28 mouse cellular contexts compared by ENCODE assay signal in genomic region chr2:120616279-120617163, GRCm38 (mm10).
"Had no signal": no experiment of that assay in that cellular context is flagged by ENCODE, and none has a peak within 500 bp of the region (broad histone marks: within the 10 kb centered on the region; RNA-seq: fewer than 3 reads in every experiment).

No protein-coding gene starts in this region.

- H3K4me3 ChIP-seq: heart, adult 2 months; heart, embryonic 13.5 days; heart, embryonic 15.5 days; hindbrain, embryonic 10.5 days; hindbrain, embryonic 12.5 days; kidney, embryonic 15.5 days; limb, embryonic 13.5 days; limb, embryonic 15.5 days; liver, embryonic 12.5 days had no signal

- H3K4me2 ChIP-seq: heart, embryonic 11.5 days; heart, embryonic 13.5 days; heart, embryonic 15.5 days; hindbrain, embryonic 12.5 days; hindbrain, embryonic 14.5 days; kidney, embryonic 15.5 days; limb, embryonic 13.5 days; limb, embryonic 15.5 days; liver, embryonic 12.5 days had no signal

- ATAC-seq: hindbrain, embryonic 16.5 days; inflammation-experienced regulatory T-cells, adult 6 months; liver, embryonic 12.5 days had no signal

- H3K27me3 ChIP-seq: heart, embryonic 13.5 days; heart, embryonic 15.5 days; hindbrain, embryonic 12.5 days; kidney, embryonic 15.5 days; limb, embryonic 13.5 days; limb, embryonic 15.5 days; liver, embryonic 12.5 days had no signal

- DNase-seq: gastrocnemius, postnatal 14 days; gastrocnemius, postnatal 36 days; heart, adult 11 months; heart, adult 2 months; heart, postnatal 14 days; heart, postnatal 4 days; kidney, adult 11 months; kidney, adult 2 months; kidney, adult 9 months; kidney, postnatal 14 days; kidney, postnatal 36 days; layer of hippocampus, adult 9-11 months; layer of hippocampus, postnatal 36 days; left cerebral cortex, postnatal 4 days had no signal

- H3K9ac ChIP-seq: heart, embryonic 13.5 days; heart, embryonic 15.5 days; hindbrain, embryonic 12.5 days; hindbrain, embryonic 14.5 days; kidney, embryonic 15.5 days; limb, embryonic 13.5 days; limb, embryonic 15.5 days; liver, embryonic 12.5 days; liver, embryonic 14.5 days had no signal

- H3K4me1 ChIP-seq: heart, embryonic 13.5 days; heart, embryonic 15.5 days; hindbrain, embryonic 10.5 days; hindbrain, embryonic 12.5 days; kidney, embryonic 15.5 days; limb, embryonic 13.5 days; limb, embryonic 15.5 days had no signal

- H3K27ac ChIP-seq: heart, adult 2 months; heart, embryonic 13.5 days; heart, embryonic 15.5 days; hindbrain, embryonic 10.5 days; hindbrain, embryonic 12.5 days; hindbrain, embryonic 14.5 days; kidney, embryonic 15.5 days; kidney, postnatal 0 days; limb, embryonic 13.5 days; limb, embryonic 15.5 days; liver, embryonic 12.5 days; liver, embryonic 14.5 days had no signal

- H3K9me3 ChIP-seq: heart, embryonic 13.5 days; heart, embryonic 15.5 days; hindbrain, embryonic 10.5 days; hindbrain, embryonic 12.5 days; kidney, embryonic 15.5 days; limb, embryonic 13.5 days; limb, embryonic 15.5 days; liver, embryonic 12.5 days had no signal
